Mouse (Mus musculus): ENCODE data around the gene Kcnip4. TPM values are rescaled to one million over a fixed set of nuclear protein-coding genes. Genes with fewer than 3 reads are reported as not detected.

Gene Kcnip4
- total and polyA plus RNA-seq, 3 experiments, result 0.19 TPM; not detected in 2

GRCm38 (mm10) chr5:48460221-48460620 is 1064.5 kb downstream of the Kcnip4 start:
- H3K27ac ChIP-seq (ENCODE audit: control insufficient read depth, low read depth, low read length), result no peak overlapping the region
- H3K9me3 ChIP-seq (replicated peaks; ENCODE audit: insufficient read depth, low read length), result no peaks in the 10 kb centered on the region
- H3K79me2 ChIP-seq (ENCODE audit: control insufficient read depth, insufficient read depth, low read length, poor library complexity), result no peaks in the 10 kb centered on the region
- no peak overlapping the region for H3K9ac ChIP-seq (ENCODE audit: control insufficient read depth, low read depth, low read length, poor library complexity, severe bottlenecking)
- DNase-seq (ENCODE audit: low read depth, low spot score), result no peak
- TF ChIP-seq BHLHE40 (IDR thresholded peaks at IDR 0.05; ENCODE audit: borderline replicate concordance, low read depth, low read length), result no peak
- TF ChIP-seq USF2 (IDR thresholded peaks at IDR 0.05; ENCODE audit: borderline replicate concordance in 1 of 2, insufficient read depth in 1 of 2, low read depth in 1 of 2, low read length in 2 of 2), result no peak
- H3K27me3 ChIP-seq (ENCODE audit: control insufficient read depth in 1 of 2, insufficient read depth in 2 of 2, low read length in 2 of 2), result no peaks in the 10 kb centered on the region
- H3K4me1 ChIP-seq (ENCODE audit: control insufficient read depth in 1 of 2, insufficient read depth in 2 of 2, low read length in 2 of 2), result no peaks in the 10 kb centered on the region
- H3K4me3 ChIP-seq (ENCODE audit: control insufficient read depth in 1 of 2, insufficient read depth in 1 of 2, low read depth in 2 of 2, low read length in 2 of 2), result no peak overlapping the region
- H3K36me3 ChIP-seq (ENCODE audit: control insufficient read depth in 1 of 2, insufficient read depth in 2 of 2, low read length in 2 of 2), result no peaks in the 10 kb centered on the region

- no peaks in the 10 kb centered on the region for H3K9me3 ChIP-seq (replicated peaks; ENCODE audit: insufficient read depth, low read length)
- H3K4me3 ChIP-seq (ENCODE audit: control insufficient read depth in 1 of 2, insufficient read depth in 1 of 2, low read depth in 2 of 2, low read length in 2 of 2), result no peak overlapping the region
- no peak for TF ChIP-seq EP300 (IDR thresholded peaks at IDR 0.05; ENCODE audit: low read depth in 1 of 2, low read length in 2 of 2)
- no peak for TF ChIP-seq ZC3H11A (IDR thresholded peaks at IDR 0.05; ENCODE audit: low read depth, low read length)
- TF ChIP-seq ETS1 (IDR thresholded peaks at IDR 0.05; ENCODE audit: low read depth, low read length), result no peak
- no peak for TF ChIP-seq ZMIZ1 (IDR thresholded peaks at IDR 0.05; ENCODE audit: low read depth, low read length)
- TF ChIP-seq NELFE (IDR thresholded peaks at IDR 0.05; ENCODE audit: low read depth, low read length), result no peak
- TF ChIP-seq NRF1 (IDR thresholded peaks at IDR 0.05; ENCODE audit: insufficient read depth, low read depth, low read length, poor library complexity, severe bottlenecking), result no peak
- no peak for TF ChIP-seq UBTF (IDR thresholded peaks at IDR 0.05; ENCODE audit: borderline replicate concordance, insufficient read depth, low read depth, low read length)
- TF ChIP-seq SMC3 (IDR thresholded peaks at IDR 0.05; ENCODE audit: low read depth, low read length), result no peak
- TF ChIP-seq JUND (IDR thresholded peaks at IDR 0.05; ENCODE audit: low read depth, low read length), result no peak
- TF ChIP-seq RAD21 (IDR thresholded peaks at IDR 0.05; ENCODE audit: low read depth, low read length), result no peak
- TF ChIP-seq HCFC1 (IDR thresholded peaks at IDR 0.05; ENCODE audit: low read depth, low read length), result no peak
- no peak for TF ChIP-seq CHD1 (IDR thresholded peaks at IDR 0.05; ENCODE audit: low read depth, low read length)
- TF ChIP-seq MAFK (IDR thresholded peaks at IDR 0.05; ENCODE audit: borderline replicate concordance, low read depth, low read length), result no peak
- no peak for TF ChIP-seq MXI1 (IDR thresholded peaks at IDR 0.05; ENCODE audit: low read depth, low read length)
- TF ChIP-seq MAZ (IDR thresholded peaks at IDR 0.05; ENCODE audit: low read depth, low read length), result no peak
- no peaks in the 10 kb centered on the region; a peak in 1 of 4 replicates for H3K27me3 ChIP-seq (ENCODE audit: control insufficient read depth in 1 of 2, insufficient read depth in 2 of 2, low read length in 2 of 2)
- no peak overlapping the region for H3K9ac ChIP-seq (ENCODE audit: control insufficient read depth, low read depth, low read length, poor library complexity, severe bottlenecking)
- H3K79me2 ChIP-seq (ENCODE audit: control insufficient read depth, insufficient read depth, low read length, poor library complexity), result no peaks in the 10 kb centered on the region
- H3K4me1 ChIP-seq (ENCODE audit: control insufficient read depth in 1 of 2, insufficient read depth in 2 of 2, low read length in 2 of 2), result no peaks in the 10 kb centered on the region
- no peaks in the 10 kb centered on the region for H3K36me3 ChIP-seq (ENCODE audit: control insufficient read depth in 1 of 2, insufficient read depth in 2 of 2, low read length in 2 of 2)
- no peak overlapping the region for H3K27ac ChIP-seq (ENCODE audit: control insufficient read depth, low read depth, low read length)
- DNase-seq (ENCODE audit: low read depth, low spot score), result no peak
These were observed 1075.8 kb downstream of the Kcnip4 start for GRCm38 (mm10) chr5:48448888-48449287.

All from MEL (cell line).